Mouse (Mus musculus): ENCODE measurements around the gene Caln1.

Caln1 gene

GRCm38 (mm10) chr5:130691349-130691748, 322.1 kb downstream of the Caln1 start:
- no peak for DNase-seq (ENCODE audit: low read depth, low spot score)

- no peak for DNase-seq (ENCODE audit: low read depth, low spot score)
Measured at GRCm38 (mm10) chr5:130699476-130699875, 330.2 kb downstream of the Caln1 start.

- no peak for DNase-seq (ENCODE audit: low read depth, low spot score)
Measured at GRCm38 (mm10) chr5:130701777-130702176, 332.5 kb downstream of the Caln1 start.

GRCm38 (mm10) chr5:130702361-130702760, 333.1 kb downstream of the Caln1 start:
- no peak for DNase-seq (ENCODE audit: low read depth, low spot score)

DNA sequence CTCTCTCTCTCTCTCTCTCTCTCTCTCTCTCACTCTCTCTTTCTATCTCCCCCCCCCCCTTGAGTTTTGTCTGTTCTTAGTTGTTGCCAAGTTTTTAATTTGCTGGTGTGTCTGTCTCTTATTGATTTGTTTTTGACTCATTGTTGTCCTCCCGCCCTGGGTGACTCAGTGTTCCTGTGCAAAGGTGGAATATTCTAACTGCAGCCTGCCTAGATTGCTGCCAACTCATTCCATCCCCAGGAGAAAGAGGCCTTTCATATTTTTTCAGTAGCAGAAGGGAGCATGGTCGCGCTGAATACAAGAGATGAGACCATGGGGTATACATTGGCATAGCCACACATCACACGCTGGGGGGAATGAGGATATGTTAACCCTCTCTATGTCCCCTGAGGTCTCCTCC, 335.6 kb downstream of the Caln1 start:
- no peak for DNase-seq (ENCODE audit: low read depth, low spot score)

DNA sequence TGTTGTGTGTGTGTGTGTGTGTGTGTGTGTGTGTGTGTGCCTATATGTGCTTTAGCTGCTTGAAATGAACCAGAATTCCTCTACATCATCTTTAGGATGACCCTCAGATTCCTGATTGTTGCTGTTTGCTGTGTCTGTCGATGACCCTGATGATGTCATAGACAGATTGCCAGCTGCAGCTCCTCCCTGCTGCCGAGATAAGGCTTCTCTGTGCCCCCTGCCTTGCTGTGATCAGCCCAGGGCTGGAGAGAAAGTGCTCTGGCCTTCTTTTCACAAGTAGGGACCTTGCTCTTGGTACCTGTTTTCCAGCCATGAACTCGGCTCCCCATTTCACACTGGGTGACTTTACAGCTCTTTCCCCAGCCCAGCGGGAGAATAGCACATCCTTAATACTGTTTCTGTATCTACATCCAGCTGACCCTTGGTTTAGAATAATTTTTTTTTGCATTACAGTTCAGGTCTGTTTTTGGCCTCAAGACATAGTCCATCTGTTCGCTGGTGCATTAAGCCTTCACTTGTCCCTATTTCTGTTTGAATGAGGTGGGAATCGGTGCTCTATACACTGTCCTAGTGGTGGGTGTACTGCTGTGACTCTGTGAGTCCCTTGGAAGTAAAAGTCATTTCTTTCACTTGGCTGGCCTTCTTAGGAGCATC, 337.1 kb downstream of the Caln1 start:
- DNase-seq (ENCODE audit: low read depth, low spot score) = no peak

DNA sequence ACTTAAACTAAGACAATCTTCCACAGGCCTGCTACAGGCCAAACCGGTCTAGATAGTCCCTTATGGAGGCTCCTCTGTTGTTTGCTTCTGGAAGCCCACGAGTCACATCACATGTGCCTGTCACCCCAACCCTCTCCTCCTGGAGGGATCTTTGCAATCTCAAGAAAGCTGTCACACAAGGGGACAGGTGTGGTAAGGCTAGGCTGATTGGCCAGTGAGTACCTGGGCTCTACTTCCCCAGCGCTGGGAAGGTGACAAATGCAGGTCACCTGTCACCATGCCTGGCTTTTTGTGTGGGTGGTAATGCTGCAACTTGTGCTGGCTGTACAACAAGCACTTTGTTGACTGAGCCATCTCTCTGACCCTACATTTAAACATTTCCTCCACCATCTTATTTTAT, 338.5 kb downstream of the Caln1 start:
- no peak for DNase-seq (ENCODE audit: low read depth, low spot score)

GRCm38 (mm10) chr5:130708616-130709015, 339.4 kb downstream of the Caln1 start:
- DNase-seq (ENCODE audit: low read depth, low spot score) = no peak

GRCm38 (mm10) chr5:130711643-130712042, 342.4 kb downstream of the Caln1 start:
- DNase-seq (ENCODE audit: low read depth, low spot score) = no peak

DNA sequence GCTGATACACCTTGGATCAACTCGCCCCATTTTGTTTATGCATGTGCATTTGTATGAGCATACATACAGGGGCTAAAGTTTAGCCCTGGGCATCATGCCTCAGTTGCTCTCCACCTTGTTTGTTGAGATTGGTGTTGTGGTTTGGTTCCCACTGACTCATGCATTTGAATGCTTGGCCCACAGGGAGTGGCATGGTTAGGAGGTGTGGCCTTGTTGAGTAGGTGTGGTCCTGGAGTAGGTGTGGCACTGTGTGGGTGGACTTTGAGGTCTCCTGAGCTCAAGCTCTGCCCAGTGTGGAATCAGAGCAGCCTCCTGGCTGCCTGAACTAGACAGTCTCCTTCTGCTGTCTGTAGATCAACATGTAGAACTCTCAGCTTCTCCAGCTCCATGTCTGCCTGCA, 343.0 kb downstream of the Caln1 start:
- no peak for DNase-seq (ENCODE audit: low read depth, low spot score)

DNA sequence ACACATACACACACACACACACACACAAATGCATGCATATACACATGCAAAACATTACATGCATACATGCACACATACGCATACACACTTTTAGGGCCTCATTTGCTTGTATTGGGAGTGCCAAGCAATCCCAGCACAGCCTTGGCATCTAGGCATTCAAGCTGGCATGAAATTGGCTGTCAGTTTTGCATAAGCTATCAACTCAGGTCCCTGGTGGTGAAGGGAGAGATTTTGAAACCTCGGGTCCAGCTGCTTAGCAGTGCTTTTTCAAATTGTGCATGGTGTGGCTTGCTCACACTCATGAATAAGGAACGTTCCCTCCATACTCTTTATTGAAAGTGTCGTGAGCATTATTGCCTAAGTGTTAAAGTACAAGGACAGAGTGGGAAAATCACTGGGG, 345.9 kb downstream of the Caln1 start:
- no peak for DNase-seq (ENCODE audit: low read depth, low spot score)

DNA sequence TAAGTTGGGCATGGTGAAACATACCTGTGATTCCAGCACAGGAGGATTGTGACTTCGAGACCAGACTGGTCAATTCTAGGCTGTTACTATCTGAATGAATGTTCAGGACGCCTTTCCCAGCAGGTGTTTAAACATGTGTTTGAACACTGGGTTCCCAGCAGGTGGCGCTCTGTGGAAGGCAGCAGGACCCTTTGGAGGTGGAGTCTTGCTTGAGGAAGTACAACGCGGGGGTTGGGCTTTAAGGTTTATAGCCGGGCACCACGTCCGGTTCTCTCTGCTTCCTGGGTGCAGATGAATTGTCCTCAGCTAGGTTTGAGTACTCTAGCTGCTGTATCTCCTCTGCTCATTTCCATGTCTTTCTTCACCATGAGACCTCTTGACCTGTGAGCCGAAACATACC, 349.1 kb downstream of the Caln1 start:
- peak; percentile 56 for DNase-seq (ENCODE audit: low read depth, low spot score)

- no peak for DNase-seq (ENCODE audit: low read depth, low spot score)
Measured at GRCm38 (mm10) chr5:130742171-130742570, 372.9 kb downstream of the Caln1 start.

DNA sequence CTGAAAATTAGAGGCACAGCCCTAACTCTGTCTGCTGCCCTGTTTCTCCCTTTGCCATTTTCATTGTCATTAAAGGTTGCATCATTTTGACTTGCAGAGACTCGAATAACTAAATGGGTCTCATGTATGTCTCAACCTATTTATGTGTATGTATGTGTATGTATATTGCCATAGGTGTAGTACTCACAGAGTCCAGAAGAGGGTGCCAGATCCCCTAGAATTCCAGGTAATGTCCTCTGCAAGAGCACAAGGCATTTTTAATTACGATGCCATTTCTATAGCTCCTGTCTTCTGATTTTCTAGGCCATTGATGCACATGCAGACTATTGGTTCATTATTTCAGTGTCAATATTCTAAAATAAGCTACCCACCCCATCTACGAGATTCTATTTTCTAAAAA, 388.3 kb downstream of the Caln1 start:
- peak; percentile 11 for DNase-seq (ENCODE audit: low read depth, low spot score)

- no peak for DNase-seq (ENCODE audit: low read depth, low spot score)
Measured at GRCm38 (mm10) chr5:130765784-130766183, 396.5 kb downstream of the Caln1 start.

DNA sequence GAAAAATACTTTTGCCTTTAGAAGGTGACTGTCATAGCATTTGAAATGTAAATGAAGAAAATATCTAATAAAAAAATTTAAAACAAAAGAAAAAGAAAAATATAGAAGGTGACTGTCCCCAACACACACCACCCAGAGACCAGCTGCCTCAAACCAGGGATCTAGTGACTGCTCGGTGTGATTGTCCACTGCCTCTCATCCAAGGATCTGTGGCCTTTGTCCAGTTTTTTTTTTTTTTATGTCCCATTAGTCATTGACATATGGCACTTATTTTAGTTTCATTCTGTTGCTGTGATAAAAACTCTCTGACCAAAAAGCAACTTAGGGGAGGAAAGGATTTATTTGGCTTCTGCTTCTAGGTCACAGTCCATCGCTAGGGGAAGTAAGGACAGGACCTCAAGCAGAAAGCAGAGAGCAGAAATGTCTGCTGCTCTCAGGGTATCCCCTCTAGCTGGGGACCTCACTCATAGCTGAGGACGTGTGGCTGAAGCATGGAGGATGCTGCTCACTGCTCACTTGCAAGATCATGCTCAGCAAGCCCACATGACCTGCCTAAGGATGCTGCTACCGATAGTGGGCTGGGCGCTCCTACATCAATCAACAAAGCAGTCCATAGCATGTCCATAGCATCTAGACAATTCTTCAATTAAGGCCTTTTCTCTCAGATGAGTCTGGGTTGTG, 401.9 kb downstream of the Caln1 start:
- DNase-seq (ENCODE audit: low read depth, low spot score) = no peak

- DNase-seq (ENCODE audit: low read depth, low spot score) = no peak
Measured at GRCm38 (mm10) chr5:130772491-130772890, 403.2 kb downstream of the Caln1 start.

GRCm38 (mm10) chr5:130774946-130775345, 405.7 kb downstream of the Caln1 start:
- DNase-seq (ENCODE audit: low read depth, low spot score) = no peak

GRCm38 (mm10) chr5:130792755-130793452, 423.6 kb downstream of the Caln1 start:
- DNase-seq (ENCODE audit: low read depth, low spot score) = no peak

DNA sequence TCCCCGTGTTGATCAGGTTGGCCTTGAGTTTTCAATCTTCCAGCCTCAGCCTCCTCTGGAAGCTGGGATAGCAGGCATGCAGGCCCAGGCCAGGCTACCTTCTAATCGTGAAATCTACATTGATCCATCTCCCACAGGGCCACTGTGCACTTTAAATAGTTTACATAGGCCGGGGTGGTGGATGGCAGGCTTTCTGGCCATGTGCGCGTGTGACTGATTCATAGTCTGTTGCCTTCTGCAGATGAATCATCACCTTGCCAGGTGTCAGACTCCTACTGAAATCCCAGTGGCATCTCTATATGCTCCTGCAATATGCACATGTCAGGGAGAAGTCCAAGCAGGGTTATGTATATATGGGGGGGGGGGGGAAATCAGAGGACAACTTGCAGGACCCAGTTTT, 428.5 kb downstream of the Caln1 start:
- DNase-seq (ENCODE audit: low read depth, low spot score) = no peak

DNA sequence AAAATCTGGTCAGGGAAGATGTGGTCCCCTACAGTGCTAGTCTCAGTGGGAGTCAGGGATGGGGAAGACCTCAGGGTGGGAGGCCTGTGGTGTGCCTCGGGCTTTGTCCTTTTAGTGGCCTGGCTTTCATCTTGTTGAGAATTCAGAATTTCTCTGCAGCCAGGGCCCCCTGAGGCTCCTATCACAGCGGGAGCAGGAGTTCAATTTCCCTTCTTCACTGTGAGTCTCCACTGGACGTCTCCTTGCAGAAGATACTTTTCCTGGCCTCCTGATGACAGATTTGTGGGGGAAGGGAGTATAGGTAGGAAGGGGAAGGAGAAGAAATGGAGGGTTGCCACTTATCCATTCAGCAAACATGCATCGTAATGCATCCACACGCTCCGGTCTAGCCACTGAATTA, 441.1 kb downstream of the Caln1 start:
- DNase-seq (ENCODE audit: low read depth, low spot score) = no peak

DNA sequence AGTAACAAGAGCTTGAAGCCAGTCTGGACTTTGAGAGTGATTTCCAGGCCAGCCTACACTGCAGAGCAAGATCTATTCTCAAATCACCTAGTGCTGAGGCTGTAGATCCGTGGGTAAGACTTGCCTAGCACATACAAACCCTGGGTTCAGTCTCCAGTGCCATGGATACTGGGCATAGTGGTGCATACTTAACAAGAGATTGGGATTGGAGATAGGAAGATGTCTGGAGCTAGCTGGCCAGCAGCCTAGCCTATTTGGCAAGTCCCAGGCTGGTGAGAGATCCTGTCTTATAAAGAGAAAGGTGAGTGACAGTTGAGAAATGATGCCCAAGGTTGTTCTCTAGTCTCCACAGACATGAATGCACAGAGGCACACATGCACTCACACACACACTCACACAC, 441.6 kb downstream of the Caln1 start:
- no peak for DNase-seq (ENCODE audit: low read depth, low spot score)

DNA sequence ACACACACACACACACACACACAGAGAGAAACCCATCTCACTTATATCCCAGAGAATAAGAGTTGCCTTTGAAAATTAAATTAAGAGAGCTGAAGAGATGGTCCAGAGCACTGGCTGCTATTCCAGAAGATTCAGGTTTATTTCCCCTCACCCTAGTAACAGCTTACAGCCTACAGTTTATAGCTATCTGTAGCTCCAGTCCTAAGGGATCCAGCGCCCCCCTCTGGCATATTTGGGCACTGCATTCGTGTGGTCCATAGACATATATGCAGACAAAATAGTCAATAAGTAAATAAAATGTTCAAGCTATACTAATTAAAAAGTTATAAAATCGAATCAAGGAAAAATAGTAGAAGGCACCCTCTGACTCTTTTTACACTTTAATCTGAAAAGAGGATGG, 442.0 kb downstream of the Caln1 start:
- DNase-seq (ENCODE audit: low read depth, low spot score) = peak; percentile 35

Measured in mesoderm, embryonic 11.5 days (tissue).